Mouse (Mus musculus) MEL (cell line): ENCODE results near the gene Gm11273.

Experiments used
- CTCF ChIP-seq, 3 experiments: IDR thresholded peaks in 2 of 3; conservative IDR thresholded peaks in 1 of 3; 2 replicates each; pipeline ENCODE4 v1.5.1; 2011 to 2012; ENCODE audit warnings: low read length in 3 of 3, low read depth in 2 of 3, mild to moderate bottlenecking in 2 of 3, improper control_type of control experiment in 1 of 3, inconsistent platforms in 1 of 3, mixed read lengths in 1 of 3, moderate library complexity in 1 of 3; ENCODE audit not compliant: control insufficient read depth in 1 of 3, insufficient read depth in 1 of 3, poor library complexity in 1 of 3, severe bottlenecking in 1 of 3
- ETS1 ChIP-seq: IDR thresholded peaks from 2 replicates; pipeline ENCODE4 v1.6.1; 2012; ENCODE audit warnings: low read depth, mild to moderate bottlenecking, inconsistent platforms, low read length, improper control_type of control experiment, moderate library complexity
- NELFE ChIP-seq: IDR thresholded peaks from 2 replicates; pipeline ENCODE4 v1.6.1; 2011; ENCODE audit warnings: low read depth, low read length, improper control_type of control experiment
- NRF1 ChIP-seq: IDR thresholded peaks from 2 replicates; pipeline ENCODE4 v1.6.1; 2014; ENCODE audit warnings: low read depth, mild to moderate bottlenecking, inconsistent platforms, low read length, improper control_type of control experiment, moderate library complexity; ENCODE audit not compliant: poor library complexity, insufficient read depth, severe bottlenecking
- POLR2AphosphoS2 ChIP-seq: IDR thresholded peaks from 2 replicates; pipeline ENCODE4 v1.6.1; 2011; ENCODE audit warnings: low read length, improper control_type of control experiment
- POLR2AphosphoS5 ChIP-seq: IDR thresholded peaks from 2 replicates; pipeline ENCODE4 v1.6.1; 2012; ENCODE audit warnings: low read depth, borderline replicate concordance, mild to moderate bottlenecking, inconsistent platforms, low read length, moderate library complexity, mixed read lengths
- RAD21 ChIP-seq: IDR thresholded peaks from 2 replicates; pipeline ENCODE4 v1.6.1; 2011; ENCODE audit warnings: mild to moderate bottlenecking, low read depth, low read length, improper control_type of control experiment
- USF2 ChIP-seq, 2 experiments: IDR thresholded peaks; 2 replicates each; pipeline ENCODE4 v1.6.1; 2011 to 2012; ENCODE audit warnings: improper control_type of control experiment in 2 of 2, low read length in 2 of 2, borderline replicate concordance in 1 of 2, inconsistent platforms in 1 of 2, low read depth in 1 of 2, mild to moderate bottlenecking in 1 of 2; ENCODE audit not compliant: insufficient read depth in 1 of 2
- ZKSCAN1 ChIP-seq: IDR thresholded peaks from 2 replicates; pipeline ENCODE4 v1.6.1; 2012; ENCODE audit warnings: low read depth, mild to moderate bottlenecking, inconsistent platforms, low read length, improper control_type of control experiment, moderate library complexity

- no peak for TF ChIP-seq POLR2AphosphoS2
- no peak for TF ChIP-seq CTCF (IDR thresholded peaks at IDR 0.05 in 2 of 3, conservative IDR thresholded peaks at IDR 0.05 in 1 of 3; ENCODE audit: control insufficient read depth in 1 of 3, insufficient read depth in 1 of 3, low read depth in 2 of 3, low read length in 3 of 3, poor library complexity in 1 of 3, severe bottlenecking in 1 of 3)
- no peak for TF ChIP-seq ZKSCAN1
- no peak for TF ChIP-seq RAD21
- TF ChIP-seq NRF1 = peak; percentile 79
- no peak for TF ChIP-seq ETS1
- TF ChIP-seq USF2 (IDR thresholded peaks at IDR 0.05; ENCODE audit: borderline replicate concordance in 1 of 2, insufficient read depth in 1 of 2, low read depth in 1 of 2, low read length in 2 of 2) = no peak
- TF ChIP-seq POLR2AphosphoS5 = no peak
- peak; percentile 58 for TF ChIP-seq NELFE
Observed at GRCm38 (mm10) chr13:21468061-21469019, 32.9 kb downstream of the Gm11273 start, which contains the start of gene Nkapl.
